Mouse (Mus musculus): ENCODE measurements around the gene Zcchc7.

DNA sequence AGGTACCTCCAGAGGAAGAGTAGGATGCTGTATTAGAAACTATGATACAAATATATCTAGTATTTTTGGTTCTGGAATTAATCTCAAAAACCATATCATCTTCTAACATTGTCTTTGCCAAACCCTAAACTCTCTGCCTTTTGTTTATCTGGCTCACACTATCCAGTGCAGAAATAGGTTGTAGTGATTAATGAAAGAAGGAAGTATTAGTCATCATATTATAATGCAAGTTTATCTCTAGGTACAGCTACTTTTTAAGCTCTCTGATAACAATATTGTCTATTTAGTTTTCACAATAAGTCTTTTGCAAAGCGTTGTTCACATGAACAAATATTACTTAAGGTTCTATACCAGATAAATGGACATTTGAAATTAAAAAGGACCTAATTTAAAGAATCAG is 57.2 kb downstream of the Zcchc7 start:
- TF ChIP-seq CTCF (IDR thresholded peaks at IDR 0.05; ENCODE audit: extremely low read depth, insufficient read length, insufficient replicate concordance, low read depth, low read length) (no peak), POLR2A (IDR thresholded peaks at IDR 0.05; ENCODE audit: low read depth, low read length) (no peak)

Measured in small intestine, adult 2 months (tissue).